Mouse (Mus musculus): ENCODE data around the gene Zbed6. TPM values are rescaled to one million over a fixed set of nuclear protein-coding genes. Genes with fewer than 3 reads are reported as not detected.

The Zbed6 gene
- polyA plus RNA-seq, 1 experiment from 2014 or later, result not detected

- H3K36me3 ChIP-seq (replicated peaks), result peaks cover 51% of the 10 kb centered on the region
- no peak for DNase-seq (ENCODE audit: low spot score)
- no peak overlapping the region for H3K27ac ChIP-seq (replicated peaks)
- H3K4me1 ChIP-seq, result peaks cover 31% of the 10 kb centered on the region
- H3K9me3 ChIP-seq, result no peaks in the 10 kb centered on the region
- H3K4me3 ChIP-seq, result no peak overlapping the region; the same call in 1 of the 2 replicates
- H3K27me3 ChIP-seq (replicated peaks; ENCODE audit: low read depth, poor library complexity, severe bottlenecking), result no peaks in the 10 kb centered on the region
- 85% methylated on average over 3 of the region's 3 CpGs for WGBS
Observed at GRCm38 (mm10) chr1:133658878-133659277, 1.8 kb downstream of the Zbed6 start.

- no peak for DNase-seq (ENCODE audit: low spot score)
- Histone ChIP-seq H3K4me1 (peaks cover 31% of the 10 kb centered on the region), H3K4me3 (no peak overlapping the region), H3K27me3 (replicated peaks; ENCODE audit: low read depth, poor library complexity, severe bottlenecking) (no peaks in the 10 kb centered on the region), H3K9me3 (no peaks in the 10 kb centered on the region), H3K36me3 (replicated peaks) (peaks cover 70% of the 10 kb centered on the region), H3K27ac (replicated peaks) (no peak overlapping the region)
- WGBS, result 79% methylated on average over 5 of the region's 5 CpGs
Observed at GRCm38 (mm10) chr1:133656811-133657210, 3.9 kb downstream of the Zbed6 start.

- Histone ChIP-seq H3K9me3 (no peaks in the 10 kb centered on the region), H3K36me3 (replicated peaks) (peaks cover 81% of the 10 kb centered on the region), H3K4me3 (no peak overlapping the region), H3K27ac (replicated peaks) (no peak overlapping the region), H3K4me1 (peaks cover 9% of the 10 kb centered on the region; the same call in 1 of the 2 replicates), H3K27me3 (replicated peaks; ENCODE audit: low read depth, poor library complexity, severe bottlenecking) (no peaks in the 10 kb centered on the region)
- no peak for DNase-seq (ENCODE audit: low spot score)
- WGBS, result 91% methylated on average over 1 of the region's 1 CpGs
Observed at GRCm38 (mm10) chr1:133653033-133653432, 7.7 kb downstream of the Zbed6 start.

GRCm38 (mm10) chr1:133650288-133651055, 10.2 kb downstream of the Zbed6 start:
- Histone ChIP-seq H3K27me3 (replicated peaks; ENCODE audit: low read depth, poor library complexity, severe bottlenecking) (no peaks in the 10 kb centered on the region), H3K9me3 (no peaks in the 10 kb centered on the region), H3K4me1 (no peaks in the 10 kb centered on the region), H3K4me3 (no peak overlapping the region), H3K36me3 (replicated peaks) (peaks cover 84% of the 10 kb centered on the region), H3K27ac (replicated peaks) (no peak overlapping the region)
- WGBS, result 93% methylated on average over 7 of the region's 7 CpGs
- DNase-seq (ENCODE audit: low spot score), result no peak

- peaks cover 90% of the 10 kb centered on the region for H3K36me3 ChIP-seq (replicated peaks)
Observed at GRCm38 (mm10) chr1:133645652-133646051, 15.0 kb downstream of the Zbed6 start.

GRCm38 (mm10) chr1:133641163-133641562, 19.5 kb downstream of the Zbed6 start:
- Histone ChIP-seq H3K27me3 (replicated peaks; ENCODE audit: low read depth, poor library complexity, severe bottlenecking) (no peaks in the 10 kb centered on the region), H3K36me3 (replicated peaks) (peaks cover 100% of the 10 kb centered on the region), H3K27ac (replicated peaks) (no peak overlapping the region), H3K9me3 (no peaks in the 10 kb centered on the region), H3K4me3 (no peak overlapping the region), H3K4me1 (no peaks in the 10 kb centered on the region)
- 92% methylated on average over 2 of the region's 2 CpGs for WGBS
- DNase-seq (ENCODE audit: low spot score), result no peak

More at GRCm38 (mm10) chr1:133645652-133646051, 15.0 kb downstream of the Zbed6 start:
- H3K4me1 ChIP-seq, result no peaks in the 10 kb centered on the region
- no peaks in the 10 kb centered on the region for H3K9me3 ChIP-seq
- no peak overlapping the region for H3K4me3 ChIP-seq
- H3K27ac ChIP-seq (replicated peaks), result no peak overlapping the region
- DNase-seq (ENCODE audit: low spot score), result no peak
- 95% methylated on average over 5 of the region's 5 CpGs for WGBS
- no peaks in the 10 kb centered on the region for H3K27me3 ChIP-seq (replicated peaks; ENCODE audit: low read depth, poor library complexity, severe bottlenecking)

- no peak overlapping the region for H3K4me3 ChIP-seq
- WGBS, result 90% methylated on average over 6 of the region's 6 CpGs
- H3K9me3 ChIP-seq, result no peaks in the 10 kb centered on the region
- no peak overlapping the region for H3K27ac ChIP-seq (replicated peaks)
- H3K4me1 ChIP-seq, result no peaks in the 10 kb centered on the region
- H3K27me3 ChIP-seq (replicated peaks; ENCODE audit: low read depth, poor library complexity, severe bottlenecking), result no peaks in the 10 kb centered on the region
- H3K36me3 ChIP-seq (replicated peaks), result peaks cover 100% of the 10 kb centered on the region
- DNase-seq (ENCODE audit: low spot score), result no peak
Observed at GRCm38 (mm10) chr1:133638517-133638916, 22.2 kb downstream of the Zbed6 start.

GRCm38 (mm10) chr1:133632168-133632567, 28.5 kb downstream of the Zbed6 start:
- H3K27me3 ChIP-seq (replicated peaks; ENCODE audit: low read depth, poor library complexity, severe bottlenecking), result no peaks in the 10 kb centered on the region
- WGBS, result 94% methylated on average over 2 of the region's 2 CpGs
- no peak overlapping the region for H3K4me3 ChIP-seq
- no peak overlapping the region for H3K27ac ChIP-seq (replicated peaks)
- peaks cover 99% of the 10 kb centered on the region for H3K36me3 ChIP-seq (replicated peaks)
- H3K9me3 ChIP-seq, result no peaks in the 10 kb centered on the region
- no peak for DNase-seq (ENCODE audit: low spot score)
- no peaks in the 10 kb centered on the region for H3K4me1 ChIP-seq

- no peaks in the 10 kb centered on the region for H3K9me3 ChIP-seq
- peaks cover 99% of the 10 kb centered on the region for H3K36me3 ChIP-seq (replicated peaks)
- H3K27me3 ChIP-seq (replicated peaks; ENCODE audit: low read depth, poor library complexity, severe bottlenecking), result no peaks in the 10 kb centered on the region
- no peak for DNase-seq (ENCODE audit: low spot score)
- H3K27ac ChIP-seq (replicated peaks), result no peak overlapping the region
- H3K4me1 ChIP-seq, result no peaks in the 10 kb centered on the region
- WGBS, result 77% methylated on average over 2 of the region's 2 CpGs
- no peak overlapping the region for H3K4me3 ChIP-seq
Observed at GRCm38 (mm10) chr1:133625052-133625451, 35.6 kb downstream of the Zbed6 start.

GRCm38 (mm10) chr1:133618311-133618710, 42.4 kb downstream of the Zbed6 start:
- no peak overlapping the region for H3K4me3 ChIP-seq
- WGBS, result 82% methylated on average over 8 of the region's 8 CpGs
- no peak for DNase-seq (ENCODE audit: low spot score)
- H3K4me1 ChIP-seq, result no peaks in the 10 kb centered on the region
- H3K36me3 ChIP-seq (replicated peaks), result peaks cover 88% of the 10 kb centered on the region
- H3K27ac ChIP-seq (replicated peaks), result no peak overlapping the region
- no peaks in the 10 kb centered on the region for H3K9me3 ChIP-seq
- H3K27me3 ChIP-seq (replicated peaks; ENCODE audit: low read depth, poor library complexity, severe bottlenecking), result no peaks in the 10 kb centered on the region

GRCm38 (mm10) chr1:133617908-133618307, 42.8 kb downstream of the Zbed6 start:
- WGBS, result 77% methylated on average over 2 of the region's 2 CpGs
- no peak overlapping the region for H3K4me3 ChIP-seq
- H3K4me1 ChIP-seq, result no peaks in the 10 kb centered on the region
- no peak for DNase-seq (ENCODE audit: low spot score)
- H3K36me3 ChIP-seq (replicated peaks), result peaks cover 84% of the 10 kb centered on the region
- no peaks in the 10 kb centered on the region for H3K27me3 ChIP-seq (replicated peaks; ENCODE audit: low read depth, poor library complexity, severe bottlenecking)
- no peaks in the 10 kb centered on the region for H3K9me3 ChIP-seq
- no peak overlapping the region for H3K27ac ChIP-seq (replicated peaks)

- DNase-seq (ENCODE audit: low spot score), result no peak
- Histone ChIP-seq H3K4me1 (peaks cover 7% of the 10 kb centered on the region), H3K27me3 (replicated peaks; ENCODE audit: low read depth, poor library complexity, severe bottlenecking) (no peaks in the 10 kb centered on the region), H3K36me3 (replicated peaks) (peaks cover 44% of the 10 kb centered on the region), H3K27ac (replicated peaks) (no peak overlapping the region), H3K9me3 (no peaks in the 10 kb centered on the region), H3K4me3 (no peak overlapping the region)
- 68% methylated on average over 3 of the region's 3 CpGs for WGBS
Observed at GRCm38 (mm10) chr1:133613817-133614216, 46.9 kb downstream of the Zbed6 start.

GRCm38 (mm10) chr1:133611436-133611835, 49.2 kb downstream of the Zbed6 start:
- no peaks in the 10 kb centered on the region for H3K9me3 ChIP-seq
- H3K27ac ChIP-seq (replicated peaks), result no peak overlapping the region
- no peak overlapping the region for H3K4me3 ChIP-seq
- peaks cover 11% of the 10 kb centered on the region for H3K4me1 ChIP-seq
- no peaks in the 10 kb centered on the region for H3K27me3 ChIP-seq (replicated peaks; ENCODE audit: low read depth, poor library complexity, severe bottlenecking)
- H3K36me3 ChIP-seq (replicated peaks), result peaks cover 47% of the 10 kb centered on the region
- no peak for DNase-seq (ENCODE audit: low spot score)
- 72% methylated on average over 1 of the region's 1 CpGs for WGBS
